Mouse (Mus musculus): ENCODE measurements around the gene Usp11. TPM values are rescaled to one million over a fixed set of nuclear protein-coding genes. Genes with fewer than 3 reads are reported as not detected.

Gene Usp11
- 35.0 and 35.2 TPM in 2 replicates for polyA plus RNA-seq (2015; fragmentation: Nextera tagmentation; extraction: Ambion mirVana)

DNA sequence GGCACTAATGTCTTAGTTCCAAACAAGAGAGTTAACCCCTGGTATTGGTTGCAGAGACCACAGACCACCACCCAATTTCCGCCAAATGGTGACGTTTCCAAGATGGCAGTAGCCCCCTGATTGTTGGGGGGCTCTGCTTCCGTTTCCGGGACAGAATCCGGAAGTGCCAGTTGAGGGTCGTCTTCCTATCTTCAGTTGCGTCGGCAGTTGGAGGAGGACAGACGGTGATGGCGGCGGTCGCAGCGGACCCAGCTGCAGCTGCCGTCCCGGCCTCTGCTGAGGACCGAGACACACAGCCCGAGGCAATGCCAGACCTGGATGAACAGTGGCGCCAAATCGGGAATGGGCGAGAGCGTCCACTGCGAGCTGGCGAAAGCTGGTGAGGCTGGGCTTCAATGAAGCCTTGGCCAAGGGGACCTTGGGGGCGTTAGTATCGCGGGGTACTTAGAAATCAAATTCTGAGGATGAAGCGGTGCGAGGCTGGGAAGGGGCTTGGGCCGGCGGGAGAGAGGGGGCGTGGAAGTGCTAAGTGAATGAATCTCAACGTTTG, at the start of gene Usp11:
Gene Usp11 (plus strand): TSS at position 166 of the 550 bp plus-strand sequence.
- Histone ChIP-seq H3K9me3 (replicated peaks; ENCODE audit: control insufficient read depth, low read length) (no peaks in the 10 kb centered on the region), H3K4me3 (ENCODE audit: low read length) (peak within 1 kb of the TSS; percentile 67), H3K27ac (ENCODE audit: low read length) (peak within 1 kb of the TSS; percentile 94), H3K27me3 (ENCODE audit: control insufficient read depth, insufficient read depth, low read length) (no peaks in the 10 kb centered on the region), H3K4me1 (ENCODE audit: control insufficient read depth, insufficient read depth, low read length) (0 out of 2 replicates have a peak, but pooled peaks cover 3% of the 10 kb centered on the region), H3K36me3 (ENCODE audit: control insufficient read depth, insufficient read depth) (peaks cover 1% of the 10 kb centered on the region; the same call in 1 of the 2 replicates), H3K9ac (ENCODE audit: low read length) (peak within 1 kb of the TSS; percentile 83), H3K4me2 (ENCODE audit: low read depth, low read length) (peak within 1 kb of the TSS; percentile 62)
- peak; percentile 35 for ATAC-seq (replicated peaks; ENCODE audit: extremely low read depth, insufficient read depth, low FRiP score)
- 12% methylated on average over 32 of the region's 32 CpGs for WGBS

DNA sequence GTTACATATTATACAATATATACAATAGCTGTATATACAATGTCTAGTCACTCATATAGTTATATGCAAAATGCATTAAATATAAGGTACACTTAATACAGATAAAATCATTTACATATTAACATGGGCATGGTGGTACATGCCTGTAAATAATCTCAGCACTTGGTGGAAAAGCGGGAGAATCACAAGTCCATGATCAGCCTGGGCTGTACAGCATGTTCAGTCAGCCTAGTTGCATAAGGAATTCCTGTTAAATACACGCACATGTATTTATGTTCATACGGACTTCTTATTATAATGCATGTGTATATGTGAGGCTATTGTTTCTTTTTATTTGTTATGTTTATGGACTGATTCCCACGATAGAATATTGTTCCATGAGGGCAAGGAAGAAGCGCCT, 46.1 kb upstream of the Usp11 start:
- Histone ChIP-seq H3K9ac (ENCODE audit: low read length) (no peak overlapping the region; the same call in 1 of the 2 replicates), H3K4me2 (ENCODE audit: low read depth, low read length) (peak overlapping the region; percentile 82)
- 31% methylated on average over 5 of the region's 5 CpGs for WGBS

DNA sequence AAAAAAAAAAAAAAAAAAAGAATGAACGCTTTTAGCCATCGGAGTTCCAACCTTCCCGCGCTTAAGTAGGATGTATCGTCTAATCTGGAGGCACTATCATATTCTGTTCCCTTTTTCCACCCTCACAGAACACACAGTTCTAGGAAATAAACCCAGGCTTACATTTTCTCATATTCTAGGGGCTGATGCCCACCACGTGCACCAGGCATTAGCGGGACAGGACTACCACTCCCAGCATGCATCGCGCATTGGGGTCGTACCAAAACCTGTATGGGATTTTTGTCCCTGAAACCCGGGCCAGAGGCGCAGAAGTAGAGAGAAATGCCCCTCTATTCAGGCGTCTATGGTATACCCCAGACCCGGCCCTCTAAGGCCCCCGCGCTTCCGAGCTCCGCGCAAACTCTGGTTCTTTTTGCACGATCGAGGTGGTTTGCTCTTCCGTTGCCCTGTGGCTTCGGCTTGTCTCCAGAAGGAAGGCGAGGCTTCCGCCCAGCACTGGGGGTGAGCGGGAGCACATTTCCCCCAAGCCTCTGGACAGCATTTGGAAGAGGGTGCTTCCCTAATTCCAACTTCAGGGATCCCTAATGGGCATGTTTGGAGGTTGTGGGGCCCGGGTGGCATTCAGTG, 45.6 kb upstream of the Usp11 start, which contains the start of gene Uba1:
Gene Uba1 (plus strand): TSS at position 301 of the 627 bp plus-strand sequence.
- Histone ChIP-seq H3K9me3 (replicated peaks; ENCODE audit: control insufficient read depth, low read length) (no peaks in the 10 kb centered on the region), H3K4me1 (ENCODE audit: control insufficient read depth, insufficient read depth, low read length) (no peaks in the 10 kb centered on the region), H3K4me2 (ENCODE audit: low read depth, low read length) (peak within 1 kb of the TSS; percentile 82), H3K27ac (ENCODE audit: low read length) (peak within 1 kb of the TSS; percentile 78), H3K9ac (ENCODE audit: low read length) (peak within 1 kb of the TSS; percentile 73), H3K27me3 (ENCODE audit: control insufficient read depth, insufficient read depth, low read length) (no peaks in the 10 kb centered on the region), H3K4me3 (ENCODE audit: low read length) (peak within 1 kb of the TSS; percentile 64), H3K36me3 (ENCODE audit: control insufficient read depth, insufficient read depth) (no peaks in the 10 kb centered on the region)
- peak; percentile 85 for ATAC-seq (replicated peaks; ENCODE audit: extremely low read depth, insufficient read depth, low FRiP score)
- 10% methylated on average over 27 of the region's 27 CpGs for WGBS

More for the DNA sequence above, 46.1 kb upstream of the Usp11 start:
- H3K36me3 ChIP-seq (ENCODE audit: control insufficient read depth, insufficient read depth): no peaks in the 10 kb centered on the region
- no peaks in the 10 kb centered on the region for H3K27me3 ChIP-seq (ENCODE audit: control insufficient read depth, insufficient read depth, low read length)
- H3K9me3 ChIP-seq (replicated peaks; ENCODE audit: control insufficient read depth, low read length): no peaks in the 10 kb centered on the region
- ATAC-seq (replicated peaks; ENCODE audit: extremely low read depth, insufficient read depth, low FRiP score): no peak
- no peaks in the 10 kb centered on the region for H3K4me1 ChIP-seq (ENCODE audit: control insufficient read depth, insufficient read depth, low read length)
- H3K27ac ChIP-seq (ENCODE audit: low read length): no peak overlapping the region
- peak overlapping the region; percentile 64 for H3K4me3 ChIP-seq (ENCODE audit: low read length)

DNA sequence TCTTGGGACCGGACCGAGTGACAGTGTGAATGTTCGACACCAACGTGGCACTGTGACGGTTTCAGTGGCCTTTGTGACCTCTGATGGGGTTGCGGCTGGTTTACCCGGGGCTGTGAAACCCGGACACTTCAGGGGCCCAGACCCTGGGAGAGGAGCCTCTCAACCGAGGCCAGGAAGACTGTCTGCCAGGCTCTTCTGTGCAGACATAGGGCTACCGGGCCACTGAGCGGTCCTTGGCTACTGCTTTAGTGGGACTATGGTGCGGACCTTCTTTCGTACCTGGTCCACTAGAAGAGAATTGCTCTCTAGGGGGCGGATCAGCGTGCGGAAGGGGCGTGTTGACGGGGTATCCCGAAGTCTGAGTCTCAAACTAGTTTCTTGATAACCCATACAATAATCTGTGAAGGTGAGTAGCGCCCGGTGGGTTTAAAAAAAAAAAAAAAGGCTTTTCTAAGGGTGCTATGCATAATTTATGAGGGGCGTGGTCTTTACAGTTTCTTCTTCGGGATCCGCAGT, 44.8 kb upstream of the Usp11 start:
- no peaks in the 10 kb centered on the region for H3K4me1 ChIP-seq (ENCODE audit: control insufficient read depth, insufficient read depth, low read length)
- H3K9ac ChIP-seq (ENCODE audit: low read length): peak overlapping the region; percentile 73
- H3K27me3 ChIP-seq (ENCODE audit: control insufficient read depth, insufficient read depth, low read length): no peaks in the 10 kb centered on the region
- no peaks in the 10 kb centered on the region for H3K9me3 ChIP-seq (replicated peaks; ENCODE audit: control insufficient read depth, low read length)
- 11% methylated on average over 24 of the region's 24 CpGs for WGBS
- H3K27ac ChIP-seq (ENCODE audit: low read length): peak overlapping the region; percentile 78
- peak overlapping the region; percentile 82 for H3K4me2 ChIP-seq (ENCODE audit: low read depth, low read length)
- ATAC-seq (replicated peaks; ENCODE audit: extremely low read depth, insufficient read depth, low FRiP score): no peak
- peak overlapping the region; percentile 64 for H3K4me3 ChIP-seq (ENCODE audit: low read length)
- H3K36me3 ChIP-seq (ENCODE audit: control insufficient read depth, insufficient read depth): no peaks in the 10 kb centered on the region

DNA sequence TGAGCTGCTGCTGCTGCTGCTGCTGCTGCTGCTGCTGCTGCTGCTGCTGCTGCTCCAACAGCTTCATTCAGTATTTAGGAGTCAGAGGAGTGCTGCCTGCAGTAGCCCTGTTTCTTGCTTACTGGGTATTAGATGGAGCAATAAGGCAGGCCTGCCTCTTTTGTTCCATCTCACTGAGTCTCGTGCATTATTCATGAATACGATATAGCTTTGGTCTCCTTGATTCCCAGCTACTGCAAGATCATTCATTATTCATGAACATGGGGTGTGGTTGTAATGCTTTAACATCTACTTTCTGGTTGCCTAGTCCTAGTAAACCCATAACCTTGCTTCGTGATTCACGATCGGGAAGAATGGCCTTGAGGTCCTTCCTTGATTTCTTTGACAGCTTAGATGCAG, 41.4 kb upstream of the Usp11 start:
- H3K27me3 ChIP-seq (ENCODE audit: control insufficient read depth, insufficient read depth, low read length): no peaks in the 10 kb centered on the region
- WGBS: 23% methylated on average over 5 of the region's 5 CpGs
- H3K9me3 ChIP-seq (replicated peaks; ENCODE audit: control insufficient read depth, low read length): no peaks in the 10 kb centered on the region
- H3K4me1 ChIP-seq (ENCODE audit: control insufficient read depth, insufficient read depth, low read length): peaks cover 14% of the 10 kb centered on the region
- no peak overlapping the region for H3K4me3 ChIP-seq (ENCODE audit: low read length)
- H3K9ac ChIP-seq (ENCODE audit: low read length): no peak overlapping the region
- no peak overlapping the region for H3K27ac ChIP-seq (ENCODE audit: low read length)
- ATAC-seq (replicated peaks; ENCODE audit: extremely low read depth, insufficient read depth, low FRiP score): no peak
- H3K4me2 ChIP-seq (ENCODE audit: low read depth, low read length): no peak overlapping the region
- H3K36me3 ChIP-seq (ENCODE audit: control insufficient read depth, insufficient read depth): no peaks in the 10 kb centered on the region

DNA sequence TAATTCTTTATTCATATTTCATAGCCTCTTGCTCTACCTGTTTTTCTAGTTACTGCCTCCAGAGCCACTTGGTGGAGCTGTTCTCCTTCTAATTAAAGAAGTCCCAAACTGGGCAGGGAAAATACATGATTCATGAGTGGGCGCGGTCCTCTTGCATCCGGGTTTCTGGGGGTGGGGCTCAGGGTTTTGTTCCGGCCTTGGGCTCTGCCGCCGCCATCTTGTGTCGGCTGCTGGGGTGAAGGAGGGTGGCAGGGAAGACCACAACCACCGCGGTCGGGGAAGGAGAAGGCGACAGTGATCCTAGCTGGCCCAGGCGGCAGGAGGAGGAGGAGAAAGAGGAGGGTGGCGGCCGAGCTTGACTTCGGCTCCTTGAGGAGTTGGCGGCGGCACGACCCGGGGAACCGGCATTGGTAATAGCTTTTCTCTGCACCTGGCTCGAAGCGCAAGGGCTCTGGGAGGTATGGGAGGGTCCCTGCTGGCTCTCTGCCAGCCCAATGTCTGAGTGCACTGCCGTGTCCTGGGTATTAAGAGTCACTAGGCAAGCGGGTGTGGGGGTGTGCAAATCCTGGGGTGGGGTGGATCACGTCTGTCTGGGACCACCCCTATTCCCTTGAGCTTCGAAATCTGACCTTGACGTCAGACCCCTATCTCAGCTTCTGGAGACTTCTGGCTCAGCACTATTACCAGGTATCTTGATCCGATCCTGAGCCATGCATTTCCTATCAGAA, 40.8 kb upstream of the Usp11 start:
- H3K4me1 ChIP-seq (ENCODE audit: control insufficient read depth, insufficient read depth, low read length): peaks cover 14% of the 10 kb centered on the region
- 10% methylated on average over 27 of the region's 28 CpGs for WGBS
- peak overlapping the region; percentile 70 for H3K4me2 ChIP-seq (ENCODE audit: low read depth, low read length)
- H3K4me3 ChIP-seq (ENCODE audit: low read length): peak overlapping the region; percentile 73
- ATAC-seq (replicated peaks; ENCODE audit: extremely low read depth, insufficient read depth, low FRiP score): peak; percentile 82
- H3K9me3 ChIP-seq (replicated peaks; ENCODE audit: control insufficient read depth, low read length): no peaks in the 10 kb centered on the region
- peak overlapping the region; percentile 79 for H3K27ac ChIP-seq (ENCODE audit: low read length)
- H3K9ac ChIP-seq (ENCODE audit: low read length): peak overlapping the region; percentile 88
- no peaks in the 10 kb centered on the region for H3K36me3 ChIP-seq (ENCODE audit: control insufficient read depth, insufficient read depth)
- H3K27me3 ChIP-seq (ENCODE audit: control insufficient read depth, insufficient read depth, low read length): no peaks in the 10 kb centered on the region

DNA sequence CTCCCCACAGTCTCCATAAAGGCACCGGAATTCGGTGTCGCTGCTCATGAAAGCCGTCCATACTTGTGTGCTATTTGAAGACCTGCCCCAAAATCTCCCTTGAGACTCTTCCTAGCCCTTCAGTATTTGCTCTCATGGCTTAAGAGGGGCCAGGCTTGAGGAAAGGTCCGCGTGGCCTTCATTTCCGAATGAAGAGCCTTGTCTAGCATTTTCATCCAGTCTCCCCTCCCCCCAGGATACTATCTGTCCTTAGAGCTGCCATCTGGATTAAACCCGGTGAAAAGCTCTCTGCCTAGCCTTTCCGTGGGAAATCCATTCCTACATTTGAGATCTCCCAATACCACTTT, 40.3 kb upstream of the Usp11 start:
- 10% methylated on average over 9 of the region's 9 CpGs for WGBS
- Histone ChIP-seq H3K27ac (ENCODE audit: low read length) (peak overlapping the region; percentile 79), H3K4me3 (ENCODE audit: low read length) (peak overlapping the region; percentile 73), H3K4me2 (ENCODE audit: low read depth, low read length) (peak overlapping the region; percentile 70), H3K27me3 (ENCODE audit: control insufficient read depth, insufficient read depth, low read length) (no peaks in the 10 kb centered on the region), H3K9ac (ENCODE audit: low read length) (peak overlapping the region; percentile 88), H3K36me3 (ENCODE audit: control insufficient read depth, insufficient read depth) (0 out of 2 replicates have a peak, but pooled peaks cover 2% of the 10 kb centered on the region), H3K9me3 (replicated peaks; ENCODE audit: control insufficient read depth, low read length) (no peaks in the 10 kb centered on the region), H3K4me1 (ENCODE audit: control insufficient read depth, insufficient read depth, low read length) (peaks cover 14% of the 10 kb centered on the region)
- ATAC-seq (replicated peaks; ENCODE audit: extremely low read depth, insufficient read depth, low FRiP score): no peak

DNA sequence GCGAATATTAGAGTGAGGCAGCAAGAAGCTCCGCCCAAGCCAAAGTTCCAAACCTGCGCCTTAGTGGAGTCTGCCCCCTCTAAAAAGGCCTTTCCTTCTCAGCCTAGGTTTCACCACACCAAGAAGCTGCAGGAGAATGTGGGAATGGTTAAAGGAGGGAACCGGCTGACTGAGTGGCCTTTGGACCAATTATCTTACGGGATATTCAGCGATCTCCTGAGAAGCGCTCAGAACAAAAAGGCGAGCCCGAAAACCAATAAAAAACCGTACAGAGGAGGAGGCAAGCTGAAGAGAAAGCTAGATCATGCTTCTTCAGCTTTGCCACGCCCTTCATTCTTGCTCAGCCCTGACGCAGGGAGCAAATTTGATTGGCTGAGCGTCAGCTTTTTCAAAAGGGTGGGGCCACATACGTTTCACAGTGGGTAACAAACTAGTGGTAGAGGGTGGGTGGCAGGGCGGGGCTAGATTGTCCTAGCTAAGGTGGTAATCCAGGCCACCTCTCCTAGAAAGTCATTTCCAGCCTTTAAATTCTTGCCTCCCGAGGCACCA, 16.1 kb upstream of the Usp11 start, which contains the start of gene Cdk16:
Gene Cdk16 (plus strand): TSS at position 436 of the 549 bp plus-strand sequence.
- Histone ChIP-seq H3K4me2 (ENCODE audit: low read depth, low read length) (peak within 1 kb of the TSS; percentile 76), H3K27ac (ENCODE audit: low read length) (peak within 1 kb of the TSS; percentile 98), H3K9me3 (replicated peaks; ENCODE audit: control insufficient read depth, low read length) (no peaks in the 10 kb centered on the region), H3K4me3 (ENCODE audit: low read length) (peak within 1 kb of the TSS; percentile 78), H3K27me3 (ENCODE audit: control insufficient read depth, insufficient read depth, low read length) (no peaks in the 10 kb centered on the region), H3K36me3 (ENCODE audit: control insufficient read depth, insufficient read depth) (peaks cover 10% of the 10 kb centered on the region), H3K4me1 (ENCODE audit: control insufficient read depth, insufficient read depth, low read length) (peaks cover 18% of the 10 kb centered on the region), H3K9ac (ENCODE audit: low read length) (peak within 1 kb of the TSS; percentile 90)
- ATAC-seq (replicated peaks; ENCODE audit: extremely low read depth, insufficient read depth, low FRiP score): peak; percentile 91
- 12% methylated on average over 16 of the region's 16 CpGs for WGBS

All from heart, embryonic 16.5 days (tissue).